Mouse (Mus musculus): Measurements from ENCODE around the gene Mdn1. TPM values are rescaled to one million over a fixed set of nuclear protein-coding genes. Genes with fewer than 3 reads are reported as not detected.

The Mdn1 gene
- total and polyA plus RNA-seq, 3 experiments, result 31.1 to 89.5 (median 53.5) TPM

GRCm38 (mm10) chr4:32680843-32681242 lies 23.9 kb downstream of the Mdn1 start:
- dilution Hi-C loops (cut with MboI; ENCODE audit: extremely low pct_ligation_motif_present, extremely low pct_unique_long_range_greater_than_20kb, low sequenced_read_pairs), result no loop called here
- TF ChIP-seq CTCF (conservative IDR thresholded peaks at IDR 0.05 in 1 of 2, IDR thresholded peaks at IDR 0.05 in 1 of 2; ENCODE audit: low read depth in 2 of 2, low read length in 2 of 2), result peak; percentile 40 to 49; a peak in 3 of 4 replicates
- TF ChIP-seq SIN3A (IDR thresholded peaks at IDR 0.05; ENCODE audit: low read length), result no peak

GRCm38 (mm10) chr4:32682471-32682870 lies 25.6 kb downstream of the Mdn1 start:
- in situ Hi-C loops (cut with MboI; ENCODE audit: low pct_ligation_motif_present, low pct_unique_long_range_greater_than_20kb, low sequenced_read_pairs), result no loop called here
- dilution Hi-C loops (cut with MboI; ENCODE audit: extremely low pct_ligation_motif_present, extremely low pct_unique_long_range_greater_than_20kb, low sequenced_read_pairs), result no loop called here
- no peaks in the 10 kb centered on the region for H3K27me3 ChIP-seq (replicated peaks)

More at GRCm38 (mm10) chr4:32680843-32681242, 23.9 kb downstream of the Mdn1 start:
- Histone ChIP-seq H3K4me3 (replicated peaks in 1 of 3; ENCODE audit: low read depth in 2 of 3, low read length in 2 of 3, poor library complexity in 1 of 3) (no peak overlapping the region), H3K4me1 (ENCODE audit: control insufficient read depth in 1 of 2, insufficient read depth in 2 of 2) (no peaks in the 10 kb centered on the region), H3K79me2 (replicated peaks; ENCODE audit: control insufficient read depth, extremely low read depth, insufficient read depth, poor library complexity, severe bottlenecking) (0 out of 2 replicates have a peak, but pooled peaks cover 2% of the 10 kb centered on the region), H3K27ac (ENCODE audit: insufficient read depth, low read depth) (no peak overlapping the region), H3K27me3 (replicated peaks) (no peaks in the 10 kb centered on the region), H3K4me2 (ENCODE audit: insufficient read depth, low read depth, poor library complexity, severe bottlenecking) (no peak overlapping the region), H3K9ac (ENCODE audit: insufficient read depth, low read depth) (no peak overlapping the region), H3K36me3 (replicated peaks in 1 of 2; ENCODE audit: control insufficient read depth in 1 of 2, insufficient read depth in 1 of 2, low read length in 1 of 2) (peaks cover 67 to 95% of the 10 kb centered on the region in 2 experiments), H3K9me3 (replicated peaks; ENCODE audit: low read length) (no peaks in the 10 kb centered on the region)
- DNase-seq (ENCODE audit: extremely low read depth), result peak; percentile 15
- in situ Hi-C loops (cut with MboI; ENCODE audit: low pct_ligation_motif_present, low pct_unique_long_range_greater_than_20kb, low sequenced_read_pairs), result no loop called here

GRCm38 (mm10) chr4:32683061-32683582 lies 26.2 kb downstream of the Mdn1 start:
- dilution Hi-C loops (cut with MboI; ENCODE audit: extremely low pct_ligation_motif_present, extremely low pct_unique_long_range_greater_than_20kb, low sequenced_read_pairs) (no loop called here), in situ Hi-C loops (cut with MboI; ENCODE audit: low pct_ligation_motif_present, low pct_unique_long_range_greater_than_20kb, low sequenced_read_pairs) (no loop called here)
- DNase-seq (ENCODE audit: extremely low read depth), result no peak
- Histone ChIP-seq H3K4me3 (replicated peaks in 1 of 3; ENCODE audit: low read depth in 2 of 3, low read length in 2 of 3, poor library complexity in 1 of 3) (no peak overlapping the region), H3K9me3 (replicated peaks; ENCODE audit: low read length) (no peaks in the 10 kb centered on the region), H3K9ac (ENCODE audit: insufficient read depth, low read depth) (no peak overlapping the region), H3K4me1 (ENCODE audit: control insufficient read depth in 1 of 2, insufficient read depth in 2 of 2) (no peaks in the 10 kb centered on the region), H3K4me2 (ENCODE audit: insufficient read depth, low read depth, poor library complexity, severe bottlenecking) (no peak overlapping the region), H3K36me3 (replicated peaks in 1 of 2; ENCODE audit: control insufficient read depth in 1 of 2, insufficient read depth in 1 of 2, low read length in 1 of 2) (peaks cover 62 to 97% of the 10 kb centered on the region in 2 experiments), H3K79me2 (replicated peaks; ENCODE audit: control insufficient read depth, extremely low read depth, insufficient read depth, poor library complexity, severe bottlenecking) (0 out of 2 replicates have a peak, but pooled peaks cover 5% of the 10 kb centered on the region), H3K27me3 (replicated peaks) (no peaks in the 10 kb centered on the region), H3K27ac (ENCODE audit: insufficient read depth, low read depth) (no peak overlapping the region)
- TF ChIP-seq USF1 (IDR thresholded peaks at IDR 0.05; ENCODE audit: low read depth, low read length) (no peak), ZNF384 (IDR thresholded peaks at IDR 0.05; ENCODE audit: low read depth, low read length) (no peak), JUN (IDR thresholded peaks at IDR 0.05; ENCODE audit: insufficient read depth, low read depth, low read length) (no peak), SMC3 (IDR thresholded peaks at IDR 0.05; ENCODE audit: low read depth, low read length) (no peak), RCOR1 (conservative IDR thresholded peaks at IDR 0.05; ENCODE audit: low read depth, low read length) (no peak), MEF2A (IDR thresholded peaks at IDR 0.05; ENCODE audit: borderline replicate concordance, low read depth, low read length) (no peak), UBTF (IDR thresholded peaks at IDR 0.05; ENCODE audit: low read depth, low read length) (no peak), MYC (IDR thresholded peaks at IDR 0.05; ENCODE audit: low read depth, low read length) (no peak), KAT2A (IDR thresholded peaks at IDR 0.05; ENCODE audit: insufficient replicate concordance, low read length) (no peak)

More at GRCm38 (mm10) chr4:32682471-32682870, 25.6 kb downstream of the Mdn1 start:
- H3K9ac ChIP-seq (ENCODE audit: insufficient read depth, low read depth), result no peak overlapping the region
- H3K27ac ChIP-seq (ENCODE audit: insufficient read depth, low read depth), result no peak overlapping the region
- TF ChIP-seq SIN3A (IDR thresholded peaks at IDR 0.05; ENCODE audit: low read length) (no peak), NRF1 (IDR thresholded peaks at IDR 0.05; ENCODE audit: low read depth, low read length) (no peak), MYC (IDR thresholded peaks at IDR 0.05; ENCODE audit: low read depth, low read length) (no peak), UBTF (IDR thresholded peaks at IDR 0.05; ENCODE audit: low read depth, low read length) (no peak), ZKSCAN1 (IDR thresholded peaks at IDR 0.05; ENCODE audit: borderline replicate concordance, low read depth, low read length) (no peak), ZNF384 (IDR thresholded peaks at IDR 0.05; ENCODE audit: low read depth, low read length) (no peak), CTCF (conservative IDR thresholded peaks at IDR 0.05 in 1 of 2, IDR thresholded peaks at IDR 0.05 in 1 of 2; ENCODE audit: low read depth in 2 of 2, low read length in 2 of 2) (no peak), USF1 (IDR thresholded peaks at IDR 0.05; ENCODE audit: low read depth, low read length) (no peak), ETS1 (conservative IDR thresholded peaks at IDR 0.05; ENCODE audit: low read depth, low read length) (no peak), TBP (conservative IDR thresholded peaks at IDR 0.05; ENCODE audit: low read depth, low read length) (no peak), JUND (conservative IDR thresholded peaks at IDR 0.05; ENCODE audit: low read depth, low read length) (no peak), RAD21 (IDR thresholded peaks at IDR 0.05; ENCODE audit: low read depth, low read length) (no peak), KAT2A (IDR thresholded peaks at IDR 0.05; ENCODE audit: insufficient replicate concordance, low read length) (no peak), MAZ (IDR thresholded peaks at IDR 0.05; ENCODE audit: low read depth, low read length) (no peak), GABPA (IDR thresholded peaks at IDR 0.05; ENCODE audit: insufficient replicate concordance, low read depth, low read length) (no peak), HCFC1 (IDR thresholded peaks at IDR 0.05; ENCODE audit: low read depth, low read length) (no peak), JUN (IDR thresholded peaks at IDR 0.05; ENCODE audit: insufficient read depth, low read depth, low read length) (no peak), PAX5 (IDR thresholded peaks at IDR 0.05; ENCODE audit: low read length) (no peak), CHD2 (IDR thresholded peaks at IDR 0.05; ENCODE audit: low read length) (no peak), ELF1 (IDR thresholded peaks at IDR 0.05; ENCODE audit: low read depth, low read length) (no peak)
- H3K79me2 ChIP-seq (replicated peaks; ENCODE audit: control insufficient read depth, extremely low read depth, insufficient read depth, poor library complexity, severe bottlenecking), result 0 out of 2 replicates have a peak, but pooled peaks cover 5% of the 10 kb centered on the region
- no peak overlapping the region for H3K4me3 ChIP-seq (replicated peaks in 1 of 3; ENCODE audit: low read depth in 2 of 3, low read length in 2 of 3, poor library complexity in 1 of 3)
- no peak overlapping the region for H3K4me2 ChIP-seq (ENCODE audit: insufficient read depth, low read depth, poor library complexity, severe bottlenecking)
- no peaks in the 10 kb centered on the region for H3K4me1 ChIP-seq (ENCODE audit: control insufficient read depth in 1 of 2, insufficient read depth in 2 of 2)
- no peaks in the 10 kb centered on the region for H3K9me3 ChIP-seq (replicated peaks; ENCODE audit: low read length)
- peaks cover 64 to 95% of the 10 kb centered on the region in 2 experiments for H3K36me3 ChIP-seq (replicated peaks in 1 of 2; ENCODE audit: control insufficient read depth in 1 of 2, insufficient read depth in 1 of 2, low read length in 1 of 2)
- DNase-seq (ENCODE audit: extremely low read depth), result no peak

Measured in CH12.LX (cell line).